Mouse (Mus musculus): Measurements from ENCODE around the gene Snrnp27. TPM values are rescaled to one million over a fixed set of nuclear protein-coding genes. Genes with fewer than 3 reads are reported as not detected.

Gene Snrnp27
- 25.2 and 32.0 TPM in 2 replicates for total RNA-seq (2023)

GRCm38 (mm10) chr6:86683872-86684654 lies at the start of gene Snrnp27:
Gene Snrnp27, minus strand, starts transcription at chr6:86684522.

GRCm38 (mm10) chr6:86733183-86733876 lies 49.0 kb upstream of the Snrnp27 start, which contains the start of gene Gmcl1:
Gene Gmcl1, minus strand, starts transcription at chr6:86733383.

GRCm38 (mm10) chr6:86668580-86669239 lies 15.6 kb downstream of the Snrnp27 start, which contains the start of gene Mxd1:
Gene Mxd1, minus strand, starts transcription at chr6:86669161.

GRCm38 (mm10) chr6:86627946-86628345 lies 56.4 kb downstream of the Snrnp27 start, which contains the start of gene Asprv1:
Gene Asprv1, plus strand, starts transcription at chr6:86628164.

Other genes with a start within 250 kb of the Snrnp27 start
- 20.1 and 27.2 TPM in 2 replicates for gene C87436, start 246.1 kb downstream of the Snrnp27 start, total RNA-seq (2023)
- gene Pcbp1, start 158.2 kb downstream of the Snrnp27 start, total RNA-seq (2023): 142 and 167 TPM in 2 replicates
- gene Asprv1, start 56.4 kb downstream of the Snrnp27 start, total RNA-seq (2023): 145 and 168 TPM in 2 replicates
- 1,109 and 1,231 TPM in 2 replicates for gene Mxd1, start 15.4 kb downstream of the Snrnp27 start, total RNA-seq (2023)
- gene Gmcl1, start 48.9 kb upstream of the Snrnp27 start, total RNA-seq (2023): 13.4 and 19.2 TPM in 2 replicates
- 9.3 and 12.7 TPM in 2 replicates for gene Anxa4, start 109.1 kb upstream of the Snrnp27 start, total RNA-seq (2023)
- 36.8 and 47.0 TPM in 2 replicates for gene Aak1, start 165.0 kb upstream of the Snrnp27 start, total RNA-seq (2023)

All from neutrophil, adult 65 days (primary cell).